Mouse (Mus musculus): ENCODE measurements around the gene Phkg1.
"Not testable (repeated sequence)": the region's sequence is repeated elsewhere in the genome, so short reads cannot be mapped to it uniquely, and the experiment has no call there.

The Phkg1 gene

DNA sequence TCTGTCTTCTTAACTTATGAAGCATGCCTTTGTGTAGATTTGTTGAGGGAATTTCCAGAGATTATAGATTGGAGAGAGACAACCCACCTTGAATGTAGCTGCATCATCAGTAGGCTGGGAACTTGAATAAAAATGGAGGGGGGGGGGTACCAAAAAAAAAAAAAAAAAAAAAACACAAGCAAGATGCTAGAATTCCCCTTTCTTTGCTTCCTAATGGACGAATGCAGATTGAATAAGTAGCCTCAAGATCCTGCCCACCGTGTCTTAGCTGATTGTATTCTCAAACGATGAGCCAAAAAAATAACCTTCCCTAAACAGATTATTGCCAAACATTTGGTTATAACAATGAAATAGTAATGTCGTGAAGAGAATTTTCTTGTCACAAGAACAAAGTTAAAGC, 9.4 kb upstream of the Phkg1 start:
- DNase-seq = no peak

DNA sequence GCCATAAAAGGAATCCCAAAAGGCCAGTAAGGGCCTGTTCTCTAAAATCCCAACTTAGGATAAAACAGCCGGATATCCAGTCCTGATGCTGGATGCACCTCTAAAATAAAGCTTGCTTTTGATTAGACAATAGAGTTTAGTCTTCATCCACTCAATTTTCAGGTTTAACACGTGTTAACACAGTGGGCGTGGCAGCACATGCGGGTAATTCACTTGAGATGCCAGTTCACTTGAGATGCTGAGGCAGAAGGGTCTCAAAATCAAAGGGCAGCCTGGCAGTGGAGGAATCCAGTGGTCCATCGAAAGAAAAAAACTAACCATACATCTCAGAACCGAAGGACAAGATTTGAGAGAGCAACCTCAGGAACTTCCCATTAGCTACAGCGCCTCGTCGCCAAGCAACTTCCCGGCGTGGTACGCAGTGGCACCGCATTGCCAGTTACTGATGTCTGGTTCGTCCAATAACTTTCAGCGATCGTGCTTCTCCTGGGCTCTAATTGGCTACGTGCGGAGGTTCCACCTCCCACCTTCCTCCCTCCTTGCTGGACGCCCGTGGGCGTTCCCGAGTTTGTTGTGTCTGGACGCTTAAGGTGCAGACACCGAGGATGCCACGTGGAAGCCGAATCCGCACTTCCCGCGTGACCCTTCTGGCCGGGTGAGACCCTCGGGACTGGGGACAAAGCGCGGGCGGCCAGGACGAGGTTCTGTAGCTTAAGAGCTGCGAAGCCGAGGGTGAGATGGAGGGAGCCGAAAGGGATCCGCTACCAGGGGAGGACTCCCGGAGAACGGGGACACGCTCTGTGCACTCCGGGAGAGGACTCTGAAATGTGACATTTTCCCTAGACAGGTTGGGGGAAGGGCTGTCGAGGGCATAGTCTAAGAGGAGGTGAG, 2.9 kb downstream of the Phkg1 start, which contains the start of gene Zbed5:
Gene Zbed5, plus strand, starts transcription at position 526 of the 891 bp plus-strand sequence.
- peak; percentile 94 for DNase-seq

- not testable (repeated sequence) for DNase-seq
Observed at GRCm38 (mm10) chr5:129890390-129890789, 8.0 kb downstream of the Phkg1 start.

GRCm38 (mm10) chr5:129886911-129887636, 11.3 kb downstream of the Phkg1 start, which contains the start of gene Chchd2:
TSS of gene Chchd2 (minus strand) at chr5:129887470.
- DNase-seq = peak; percentile 97

DNA sequence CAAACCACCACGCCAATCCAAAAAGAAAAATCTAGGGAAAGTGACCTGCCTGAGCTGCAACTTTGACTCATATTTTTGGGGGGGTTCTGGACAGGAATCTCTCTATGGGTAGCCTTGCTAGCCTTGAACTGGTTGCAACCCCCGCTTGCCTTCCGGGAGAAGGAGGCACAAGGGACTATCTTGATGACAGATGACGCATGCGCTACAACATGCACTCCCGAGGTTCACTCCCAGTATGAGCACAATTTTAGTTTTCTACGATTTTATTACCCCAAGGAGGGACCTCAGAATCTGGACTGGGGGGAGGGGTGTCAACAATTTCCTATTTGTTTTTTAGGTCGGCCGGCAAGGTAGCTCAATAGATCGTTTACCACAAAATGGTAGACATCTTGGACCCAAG, 12.1 kb downstream of the Phkg1 start:
- DNase-seq = no peak

GRCm38 (mm10) chr5:129879888-129880287, 18.5 kb downstream of the Phkg1 start:
- no peak for DNase-seq

GRCm38 (mm10) chr5:129878946-129879345, 19.4 kb downstream of the Phkg1 start:
- DNase-seq = peak; percentile 83

- DNase-seq = no peak
Observed at GRCm38 (mm10) chr5:129877731-129878455, 20.5 kb downstream of the Phkg1 start.

DNA sequence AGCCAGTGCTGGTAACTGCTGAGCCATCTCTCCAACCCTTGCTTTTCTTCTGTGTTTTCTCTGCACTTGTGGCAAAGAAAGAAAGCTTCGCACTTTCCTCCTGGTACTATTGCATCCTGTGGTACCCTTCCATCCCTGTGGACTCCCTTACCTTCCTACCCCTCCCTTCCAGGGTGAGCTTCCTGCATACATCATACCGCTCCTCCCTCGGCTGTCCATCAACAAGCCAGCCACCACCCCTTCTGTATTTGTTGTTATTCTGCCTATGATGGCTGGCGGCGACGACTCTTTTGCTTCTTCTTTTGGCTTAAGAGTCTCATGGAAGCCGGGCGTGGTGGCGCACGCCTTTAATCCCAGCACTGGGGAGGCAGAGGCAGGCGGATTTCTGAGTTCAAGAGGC, 23.3 kb downstream of the Phkg1 start:
- DNase-seq = no peak

DNA sequence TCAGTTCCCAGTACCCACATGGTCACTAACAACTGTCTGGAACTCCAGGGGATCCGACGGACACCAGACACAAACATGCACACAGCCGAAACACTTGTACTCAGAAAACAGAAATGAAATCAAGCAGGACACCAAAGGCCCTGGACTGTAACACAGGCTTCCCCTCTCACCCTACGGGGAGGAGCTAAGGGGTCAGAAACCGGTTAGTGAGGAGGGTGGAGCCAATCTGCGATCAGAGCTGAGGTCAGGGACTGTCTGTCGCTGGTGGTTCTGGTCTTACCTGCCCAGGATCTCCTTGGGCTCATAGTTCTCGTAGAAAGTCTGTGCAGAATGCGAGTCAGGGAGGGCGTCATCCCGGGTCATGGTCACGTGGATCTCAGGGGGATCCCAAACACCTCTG, 24.4 kb downstream of the Phkg1 start:
- no peak for DNase-seq

- DNase-seq = no peak
Observed at GRCm38 (mm10) chr5:129871238-129871637, 27.1 kb downstream of the Phkg1 start.

DNA sequence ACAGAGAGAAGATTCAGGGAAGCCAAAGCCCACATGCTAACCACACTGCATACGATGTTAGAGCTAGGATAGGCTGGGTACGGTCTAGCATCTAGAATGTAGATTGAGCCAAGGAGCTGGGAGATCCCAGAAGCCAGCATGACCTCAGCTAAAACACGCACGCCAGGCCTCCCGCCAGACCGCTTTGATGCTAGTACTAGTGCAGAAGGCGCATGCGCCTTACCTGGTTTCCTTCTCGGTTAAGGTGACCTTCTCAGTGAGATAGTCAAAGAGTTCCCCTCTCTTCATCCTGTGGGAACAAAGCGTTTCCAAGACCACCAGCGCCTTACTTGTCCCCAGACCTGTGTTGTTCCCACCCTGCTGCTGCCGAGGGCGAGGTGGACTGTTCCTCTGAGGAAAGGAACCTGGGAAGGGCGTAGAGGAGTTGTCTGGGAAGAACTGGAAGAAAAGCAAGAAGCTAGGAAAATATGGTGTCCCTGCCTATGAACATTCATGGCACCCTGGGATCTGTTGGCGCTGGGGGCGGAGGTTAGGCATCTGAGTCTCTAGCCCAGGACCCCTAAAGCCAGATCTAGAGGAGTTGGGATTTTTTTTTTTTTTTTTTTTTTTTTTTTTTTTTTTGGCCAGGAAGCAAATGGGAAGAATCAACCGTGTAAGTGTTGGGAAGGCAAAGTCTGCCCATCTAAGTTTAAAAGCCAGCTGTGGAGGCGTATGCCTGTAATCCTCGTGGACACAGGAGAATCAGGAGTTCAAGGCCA, 28.9 kb downstream of the Phkg1 start:
- DNase-seq = no peak

DNA sequence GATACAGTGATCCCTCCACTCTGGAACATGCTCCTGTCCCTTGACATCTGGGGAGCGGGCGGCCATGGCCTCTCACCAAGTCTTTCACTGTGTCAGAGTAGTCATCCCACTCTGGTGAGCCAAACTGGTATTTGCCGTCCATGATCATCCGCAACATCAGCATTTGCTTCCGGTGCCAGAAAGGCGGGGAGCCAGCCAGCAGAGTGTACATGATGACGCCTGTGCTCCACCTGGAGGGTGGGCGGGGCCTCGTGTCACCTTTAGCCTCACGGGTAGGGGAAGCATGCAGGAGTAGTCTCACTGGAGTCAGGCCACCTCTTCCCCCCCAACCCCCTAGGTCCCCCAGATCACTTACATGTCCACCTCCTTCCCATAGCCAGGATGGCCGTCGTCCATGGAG, 32.5 kb downstream of the Phkg1 start:
- no peak for DNase-seq

- DNase-seq = peak; percentile 57
Observed at GRCm38 (mm10) chr5:129864467-129864866, 33.9 kb downstream of the Phkg1 start.

DNA sequence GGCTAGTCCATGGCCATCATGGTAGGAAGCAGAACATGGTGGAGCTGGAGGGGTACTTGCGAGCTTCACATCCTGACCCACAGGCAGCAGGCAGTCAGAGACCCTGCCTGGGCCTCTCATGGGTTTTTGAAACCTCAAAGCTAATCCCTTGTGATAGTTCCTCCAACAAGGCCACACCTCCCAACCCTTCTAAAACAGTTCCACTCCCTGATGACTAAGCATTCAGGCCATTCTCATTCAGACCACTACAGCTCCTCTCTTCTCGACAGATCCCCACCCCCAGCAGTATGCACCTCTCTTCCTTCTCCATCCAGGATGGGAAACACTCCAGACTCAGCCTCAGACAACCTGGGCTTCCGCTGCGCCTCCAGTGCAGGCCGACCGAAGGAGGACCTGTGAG, 36.0 kb downstream of the Phkg1 start:
- DNase-seq = no peak

GRCm38 (mm10) chr5:129856414-129856813, 41.9 kb downstream of the Phkg1 start:
- DNase-seq = no peak

GRCm38 (mm10) chr5:129855163-129855562, 43.2 kb downstream of the Phkg1 start:
- DNase-seq = no peak

GRCm38 (mm10) chr5:129847558-129847820, 50.9 kb downstream of the Phkg1 start:
- no peak for DNase-seq

DNA sequence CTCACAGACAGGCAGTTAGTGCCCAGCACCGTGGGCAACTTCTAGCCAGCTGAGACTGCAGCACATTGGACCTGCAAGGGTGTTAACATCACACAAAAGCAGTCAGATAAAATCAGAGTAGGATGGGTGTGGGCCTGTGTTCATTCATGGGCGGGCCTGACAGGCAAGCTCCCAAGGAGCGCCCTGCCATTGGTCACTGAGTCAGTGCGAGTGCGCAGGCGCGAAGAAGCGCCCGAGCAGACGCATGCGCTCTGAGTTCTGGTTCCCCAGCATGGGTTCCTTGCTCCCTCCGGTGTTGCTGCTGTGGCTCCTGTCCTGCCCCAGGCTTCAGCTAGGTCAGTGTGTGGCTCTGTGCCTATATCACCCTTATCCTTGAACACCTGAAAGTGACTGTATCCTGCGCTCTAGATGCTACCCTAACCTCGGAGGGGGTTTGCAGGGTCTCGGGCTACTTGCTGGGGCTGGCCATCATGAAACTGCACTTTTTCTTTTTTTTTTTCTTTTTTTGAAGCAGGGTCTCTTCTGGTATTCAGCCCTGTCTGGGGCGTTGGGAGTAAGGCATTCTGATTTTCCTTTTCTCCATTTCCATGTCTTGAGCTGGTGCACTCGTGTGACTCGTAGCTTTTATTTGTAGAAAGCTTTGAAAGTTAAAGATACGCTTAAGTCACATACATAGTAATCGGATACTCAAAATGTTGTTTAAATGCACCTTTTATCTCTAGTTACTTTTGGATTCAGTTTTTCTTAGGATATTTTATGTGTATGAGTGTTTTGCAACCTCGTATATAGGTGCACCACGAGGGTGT, 51.4 kb downstream of the Phkg1 start, which contains the start of gene Sumf2:
Gene Sumf2, plus strand, starts transcription at position 235 of the 806 bp plus-strand sequence.
- DNase-seq = peak; percentile 97

DNA sequence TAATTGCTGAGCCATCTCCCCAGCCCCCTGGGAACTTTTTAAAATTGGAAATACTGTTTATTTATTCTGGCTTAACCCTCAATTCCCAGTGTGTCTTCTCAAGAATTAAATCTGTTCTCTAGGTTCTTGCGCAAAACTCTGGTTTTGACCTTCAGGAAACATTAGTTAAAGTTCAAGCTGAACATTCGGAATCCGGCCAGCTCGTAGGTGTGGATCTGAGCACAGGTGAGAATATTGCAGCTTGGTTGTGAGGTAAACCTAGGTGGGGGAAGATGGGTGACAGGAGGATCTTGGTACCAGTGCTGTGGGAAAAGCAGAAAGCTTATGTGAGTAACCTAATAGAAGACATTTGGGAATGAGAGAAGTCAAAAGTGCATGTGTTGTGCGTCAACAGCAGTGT, 53.5 kb downstream of the Phkg1 start:
- DNase-seq = no peak

Measured in lung, postnatal 10 days (tissue).